Mouse (Mus musculus) monocyte, adult 2 months (primary cell): ENCODE measurements at regions not wholly inside any gene's neighbourhood (a gene's known extent, or its start where the extent isn't known, plus 50 kb on each side); places are given as distances from the start of the nearest gene placed in this dataset.

Experiments used
- DNase-seq, 2 experiments: peaks; one replicate each; pipeline ENCODE4 v3.0.0; 2022; ENCODE audit warnings: low spot score in 2 of 2, low read depth in 1 of 2

- DNase-seq, result no peak
Observed at GRCm38 (mm10) chr12:71619561-71619960, 211.3 kb upstream of the Daam1 start.

GRCm38 (mm10) chr12:71621542-71621941 is 209.3 kb upstream of the Daam1 start:
- DNase-seq, result no peak

GRCm38 (mm10) chr12:71622761-71623160 is 208.1 kb upstream of the Daam1 start:
- no peak for DNase-seq

- no peak for DNase-seq
Observed at GRCm38 (mm10) chr12:71623271-71623670, 207.6 kb upstream of the Daam1 start.

- DNase-seq, result no peak
Observed at GRCm38 (mm10) chr12:71624076-71624475, 206.8 kb upstream of the Daam1 start.

- no peak for DNase-seq
Observed at GRCm38 (mm10) chr12:71624676-71625075, 206.2 kb upstream of the Daam1 start.

- no peak for DNase-seq
Observed at GRCm38 (mm10) chr12:71625115-71625514, 205.8 kb upstream of the Daam1 start.

- no peak for DNase-seq
Observed at GRCm38 (mm10) chr12:71626801-71627200, 204.1 kb upstream of the Daam1 start.

- no peak for DNase-seq
Observed at GRCm38 (mm10) chr12:71627421-71628339, 203.2 kb upstream of the Daam1 start.

- DNase-seq, result no peak
Observed at GRCm38 (mm10) chr12:71628340-71628738, 202.5 kb upstream of the Daam1 start.

GRCm38 (mm10) chr12:71628796-71629195 is 202.1 kb upstream of the Daam1 start:
- DNase-seq, result no peak

GRCm38 (mm10) chr12:71630386-71630785 is 200.5 kb upstream of the Daam1 start:
- no peak for DNase-seq

GRCm38 (mm10) chr12:71636300-71636699 is 194.6 kb upstream of the Daam1 start:
- no peak for DNase-seq

- no peak for DNase-seq
Observed at GRCm38 (mm10) chr12:71637248-71637647, 193.6 kb upstream of the Daam1 start.

- no peak for DNase-seq
Observed at GRCm38 (mm10) chr12:71638246-71638645, 192.6 kb upstream of the Daam1 start.

- no peak for DNase-seq
Observed at GRCm38 (mm10) chr12:71640058-71640501, 190.8 kb upstream of the Daam1 start.

- DNase-seq, result no peak
Observed at GRCm38 (mm10) chr12:71641486-71641885, 189.4 kb upstream of the Daam1 start.

GRCm38 (mm10) chr12:71642797-71643337 is 188.0 kb upstream of the Daam1 start:
- DNase-seq, result no peak

GRCm38 (mm10) chr12:71651251-71651650 is 179.6 kb upstream of the Daam1 start:
- no peak for DNase-seq

GRCm38 (mm10) chr12:71693346-71694038 is 137.4 kb upstream of the Daam1 start:
- no peak for DNase-seq

GRCm38 (mm10) chr12:71701753-71702152 is 129.1 kb upstream of the Daam1 start:
- no peak for DNase-seq

GRCm38 (mm10) chr12:71702181-71702580 is 128.7 kb upstream of the Daam1 start:
- DNase-seq, result no peak
